Mouse (Mus musculus): ENCODE results near the gene Snrpg. TPM values are rescaled to one million over a fixed set of nuclear protein-coding genes. Genes with fewer than 3 reads are reported as not detected.

Snrpg gene
- 159 TPM for polyA plus RNA-seq (2014; fragmentation: Illumina TruSeq; extraction: RNeasy Lipid Tissue Mini Kit (QIAGEN cat#74804); ENCODE audit: insufficient read depth, low read depth, low replicate concordance)

GRCm38 (mm10) chr6:86370764-86371339, at the start of gene Snrpg:
TSS of gene Snrpg (plus strand) at chr6:86371304.

GRCm38 (mm10) chr6:86365371-86366124, 5.6 kb upstream of the Snrpg start, which contains the start of gene Fam136a:
TSS of gene Fam136a (plus strand) at chr6:86365646.

GRCm38 (mm10) chr6:86396581-86397256, 25.6 kb downstream of the Snrpg start, which contains the start of gene Pcyox1:
TSS of gene Pcyox1 (minus strand) at chr6:86397154.

GRCm38 (mm10) chr6:86404100-86404861, 33.2 kb downstream of the Snrpg start, which contains the start of gene Tia1:
TSS of gene Tia1 (plus strand) at chr6:86404219.

GRCm38 (mm10) chr6:86426358-86426757, 55.3 kb downstream of the Snrpg start, which contains the start of gene Gm44790:
TSS of gene Gm44790 (plus strand) at chr6:86426658.

Other genes starting within 250 kb of the Snrpg start
- 6.1 TPM for gene Tgfa, start 176.1 kb upstream of the Snrpg start, polyA plus RNA-seq (2014; fragmentation: Illumina TruSeq; extraction: RNeasy Lipid Tissue Mini Kit (QIAGEN cat#74804); ENCODE audit: insufficient read depth, low read depth, low replicate concordance)
- 23.1 TPM for gene Fam136a, start 5.7 kb upstream of the Snrpg start, polyA plus RNA-seq (2014; fragmentation: Illumina TruSeq; extraction: RNeasy Lipid Tissue Mini Kit (QIAGEN cat#74804); ENCODE audit: insufficient read depth, low read depth, low replicate concordance)
- gene Pcyox1, start 25.9 kb downstream of the Snrpg start, polyA plus RNA-seq (2014; fragmentation: Illumina TruSeq; extraction: RNeasy Lipid Tissue Mini Kit (QIAGEN cat#74804); ENCODE audit: insufficient read depth, low read depth, low replicate concordance): 23.8 TPM
- gene Tia1, start 32.9 kb downstream of the Snrpg start, polyA plus RNA-seq (2014; fragmentation: Illumina TruSeq; extraction: RNeasy Lipid Tissue Mini Kit (QIAGEN cat#74804); ENCODE audit: insufficient read depth, low read depth, low replicate concordance): 11.2 TPM
- gene Gm44790, start 55.4 kb downstream of the Snrpg start, polyA plus RNA-seq (2014; fragmentation: Illumina TruSeq; extraction: RNeasy Lipid Tissue Mini Kit (QIAGEN cat#74804); ENCODE audit: insufficient read depth, low read depth, low replicate concordance): not detected
- 12.6 TPM for gene C87436, start 67.1 kb downstream of the Snrpg start, polyA plus RNA-seq (2014; fragmentation: Illumina TruSeq; extraction: RNeasy Lipid Tissue Mini Kit (QIAGEN cat#74804); ENCODE audit: insufficient read depth, low read depth, low replicate concordance)
- gene Pcbp1, start 155.0 kb downstream of the Snrpg start, polyA plus RNA-seq (2014; fragmentation: Illumina TruSeq; extraction: RNeasy Lipid Tissue Mini Kit (QIAGEN cat#74804); ENCODE audit: insufficient read depth, low read depth, low replicate concordance): 123 TPM

Measured in lung, adult 10 weeks (tissue).